ENCODE assay signal across 27 mouse cellular contexts in genomic region chr6:80625509-80625908, GRCm38 (mm10).
A peak's percentile ranks its signal among the peaks of the same experiment; 100 is the strongest.
DNase-seq lines count a peak whose midpoint lies in the region; ATAC-seq and TF ChIP-seq lines count a peak whose summit lies in the region.
"Had no signal": no experiment of that assay in that cellular context is flagged by ENCODE, and none has a peak within 500 bp of the region (broad histone marks: within the 10 kb centered on the region; RNA-seq: fewer than 3 reads in every experiment).

No protein-coding gene starts in this region.

- no peaks in the 10 kb centered on the region for H3K27me3 ChIP-seq in forebrain, embryonic 13.5 days
- no peaks in the 10 kb centered on the region for H3K27me3 ChIP-seq in forebrain, embryonic 11.5 days (ENCODE audit: control insufficient read depth, insufficient read depth, low read length)
- H3K27me3 ChIP-seq in forebrain, embryonic 15.5 days, result no peaks in the 10 kb centered on the region
- no peaks in the 10 kb centered on the region for H3K27me3 ChIP-seq in forebrain, embryonic 10.5 days (ENCODE audit: poor library complexity, severe bottlenecking)
- no peaks in the 10 kb centered on the region for H3K27me3 ChIP-seq in forebrain, embryonic 16.5 days (replicated peaks; ENCODE audit: control insufficient read depth, insufficient read depth, low read length)
- H3K27me3 ChIP-seq: CH12.LX; embryonic facial prominence, embryonic 13.5 days; embryonic facial prominence, embryonic 15.5 days; Patski had no signal

- H3K4me1 ChIP-seq in forebrain, embryonic 13.5 days, result no peaks in the 10 kb centered on the region
- H3K4me1 ChIP-seq in forebrain, embryonic 11.5 days (replicated peaks; ENCODE audit: control insufficient read depth, insufficient read depth, low read length), result no peaks in the 10 kb centered on the region
- H3K4me1 ChIP-seq in forebrain, embryonic 15.5 days, result no peaks in the 10 kb centered on the region
- no peaks in the 10 kb centered on the region for H3K4me1 ChIP-seq in forebrain, embryonic 10.5 days
- no peaks in the 10 kb centered on the region for H3K4me1 ChIP-seq in forebrain, embryonic 16.5 days (replicated peaks; ENCODE audit: control insufficient read depth, insufficient read depth, low read length)
- H3K4me1 ChIP-seq: embryonic facial prominence, embryonic 13.5 days; embryonic facial prominence, embryonic 15.5 days had no signal

- TF ChIP-seq POLR2A in brain, embryonic 14.5 days (IDR thresholded peaks at IDR 0.05; ENCODE audit: borderline replicate concordance, extremely low read depth, insufficient read depth, insufficient read length, poor library complexity, severe bottlenecking), result no peak

- no peaks in the 10 kb centered on the region for H3K9me3 ChIP-seq in forebrain, embryonic 13.5 days (replicated peaks)
- H3K9me3 ChIP-seq in forebrain, embryonic 11.5 days (ENCODE audit: control insufficient read depth, low read length), result no peaks in the 10 kb centered on the region
- H3K9me3 ChIP-seq in forebrain, embryonic 15.5 days, result no peaks in the 10 kb centered on the region
- no peaks in the 10 kb centered on the region for H3K9me3 ChIP-seq in forebrain, embryonic 10.5 days
- no peaks in the 10 kb centered on the region for H3K9me3 ChIP-seq in forebrain, embryonic 16.5 days (ENCODE audit: control insufficient read depth, low read length)
- H3K9me3 ChIP-seq: embryonic facial prominence, embryonic 13.5 days; embryonic facial prominence, embryonic 15.5 days had no signal

- H3K4me2 ChIP-seq in forebrain, embryonic 13.5 days, result no peak overlapping the region
- H3K4me2 ChIP-seq in forebrain, embryonic 11.5 days (ENCODE audit: low read depth, low read length, severe bottlenecking), result no peak overlapping the region
- no peak overlapping the region for H3K4me2 ChIP-seq in forebrain, embryonic 15.5 days (replicated peaks)
- no peak overlapping the region for H3K4me2 ChIP-seq in forebrain, embryonic 16.5 days (ENCODE audit: low read length)
- H3K4me2 ChIP-seq: embryonic facial prominence, embryonic 13.5 days; embryonic facial prominence, embryonic 15.5 days had no signal

- TF ChIP-seq CTCF in brain, embryonic 14.5 days (IDR thresholded peaks at IDR 0.05; ENCODE audit: borderline replicate concordance, extremely low read depth, insufficient read depth, insufficient read length), result no peak

- 91% methylated on average over 4 of the region's 4 CpGs for WGBS in forebrain, embryonic 13.5 days
- WGBS in forebrain, embryonic 11.5 days, result 90% methylated on average over 4 of the region's 4 CpGs
- WGBS in forebrain, embryonic 15.5 days, result 76% methylated on average over 4 of the region's 4 CpGs
- 92% methylated on average over 4 of the region's 4 CpGs for WGBS in forebrain, embryonic 10.5 days
- 60% methylated on average over 4 of the region's 4 CpGs for WGBS in forebrain, embryonic 16.5 days

- no peak overlapping the region for H3K9ac ChIP-seq in forebrain, embryonic 13.5 days
- no peak overlapping the region for H3K9ac ChIP-seq in forebrain, embryonic 11.5 days (ENCODE audit: low read length)
- no peak overlapping the region for H3K9ac ChIP-seq in forebrain, embryonic 15.5 days (replicated peaks)
- no peak overlapping the region for H3K9ac ChIP-seq in forebrain, embryonic 16.5 days (replicated peaks; ENCODE audit: low read depth, low read length)
- H3K9ac ChIP-seq: embryonic facial prominence, embryonic 13.5 days; embryonic facial prominence, embryonic 15.5 days had no signal

- ATAC-seq in forebrain, embryonic 13.5 days, result peak; percentile 72; the same call in 1 of the 2 replicates
- no peak for ATAC-seq in forebrain, embryonic 11.5 days (replicated peaks; ENCODE audit: low FRiP score)
- ATAC-seq in forebrain, embryonic 15.5 days (replicated peaks), result peak; percentile 77
- peak; percentile 77 for ATAC-seq in forebrain, embryonic 16.5 days
- ATAC-seq: activated CD4-positive, CD25-positive, alpha-beta regulatory T cell, adult 4 months; CD4-positive, CD25-positive, alpha-beta regulatory T cell, adult 4 months; Patski had no signal

- H3K27ac ChIP-seq in forebrain, embryonic 13.5 days, result no peak overlapping the region
- H3K27ac ChIP-seq in forebrain, embryonic 11.5 days (ENCODE audit: low read depth, low read length), result no peak overlapping the region
- no peak overlapping the region for H3K27ac ChIP-seq in forebrain, embryonic 15.5 days (replicated peaks)
- no peak overlapping the region for H3K27ac ChIP-seq in forebrain, embryonic 10.5 days
- no peak overlapping the region for H3K27ac ChIP-seq in forebrain, embryonic 16.5 days (ENCODE audit: low read length)
- H3K27ac ChIP-seq: embryonic facial prominence, embryonic 13.5 days; embryonic facial prominence, embryonic 15.5 days had no signal

- DNase-seq in forebrain, embryonic 11.5 days (ENCODE audit: low spot score), result no peak
- no peak for DNase-seq in forebrain, embryonic 10.5 days (ENCODE audit: extremely low spot score, low spot score)
- peak; percentile 66 for DNase-seq in brain, embryonic 14.5 days (ENCODE audit: low read depth)
- DNase-seq in spleen, adult 12 weeks (ENCODE audit: low spot score), result no peak
- no peak for DNase-seq in urinary bladder, adult 2 months (ENCODE audit: low spot score)
- DNase-seq: adrenal gland, adult 2 months; adrenal gland, postnatal 10 days; adrenal gland, postnatal 25 days; B cell, adult 2 months; cerebellum, adult 11 months; cerebellum, adult 18-20 months; cerebellum, adult 8-10 months; cerebellum, adult 9-11 months; cerebellum, postnatal 14 days; cerebellum, postnatal 36 days; embryo, embryonic 11 days had no signal

- no peaks in the 10 kb centered on the region for H3K36me3 ChIP-seq in forebrain, embryonic 13.5 days (ENCODE audit: poor library complexity, severe bottlenecking)
- no peaks in the 10 kb centered on the region for H3K36me3 ChIP-seq in forebrain, embryonic 11.5 days (ENCODE audit: control insufficient read depth, insufficient read depth, low read length)
- no peaks in the 10 kb centered on the region for H3K36me3 ChIP-seq in forebrain, embryonic 15.5 days
- H3K36me3 ChIP-seq in forebrain, embryonic 10.5 days (replicated peaks), result no peaks in the 10 kb centered on the region
- no peaks in the 10 kb centered on the region for H3K36me3 ChIP-seq in forebrain, embryonic 16.5 days (ENCODE audit: control insufficient read depth, insufficient read depth)
- H3K36me3 ChIP-seq: embryonic facial prominence, embryonic 13.5 days; embryonic facial prominence, embryonic 15.5 days; G1E had no signal

- H3K4me3 ChIP-seq in forebrain, embryonic 13.5 days, result no peak overlapping the region
- H3K4me3 ChIP-seq in forebrain, embryonic 11.5 days (ENCODE audit: low read depth, low read length), result no peak overlapping the region
- H3K4me3 ChIP-seq in forebrain, embryonic 15.5 days, result no peak overlapping the region
- H3K4me3 ChIP-seq in forebrain, embryonic 10.5 days, result no peak overlapping the region
- no peak overlapping the region for H3K4me3 ChIP-seq in forebrain, embryonic 16.5 days (replicated peaks; ENCODE audit: low read length)
- H3K4me3 ChIP-seq: embryonic facial prominence, embryonic 13.5 days; embryonic facial prominence, embryonic 15.5 days; erythroblast, embryonic 14.5 days had no signal
